Mouse (Mus musculus): ENCODE data around the gene Slc10a6. TPM values are rescaled to one million over a fixed set of nuclear protein-coding genes. Genes with fewer than 3 reads are reported as not detected.

The Slc10a6 gene
- polyA plus RNA-seq (2012; fragmentation: generic; extraction: Trizol): under 1 TPM in 1 of 2 experiments, not detected in 1; 0.02 TPM

GRCm38 (mm10) chr5:103629111-103629764, at the start of gene Slc10a6:
TSS of gene Slc10a6 (minus strand) at chr5:103629403.

DNA sequence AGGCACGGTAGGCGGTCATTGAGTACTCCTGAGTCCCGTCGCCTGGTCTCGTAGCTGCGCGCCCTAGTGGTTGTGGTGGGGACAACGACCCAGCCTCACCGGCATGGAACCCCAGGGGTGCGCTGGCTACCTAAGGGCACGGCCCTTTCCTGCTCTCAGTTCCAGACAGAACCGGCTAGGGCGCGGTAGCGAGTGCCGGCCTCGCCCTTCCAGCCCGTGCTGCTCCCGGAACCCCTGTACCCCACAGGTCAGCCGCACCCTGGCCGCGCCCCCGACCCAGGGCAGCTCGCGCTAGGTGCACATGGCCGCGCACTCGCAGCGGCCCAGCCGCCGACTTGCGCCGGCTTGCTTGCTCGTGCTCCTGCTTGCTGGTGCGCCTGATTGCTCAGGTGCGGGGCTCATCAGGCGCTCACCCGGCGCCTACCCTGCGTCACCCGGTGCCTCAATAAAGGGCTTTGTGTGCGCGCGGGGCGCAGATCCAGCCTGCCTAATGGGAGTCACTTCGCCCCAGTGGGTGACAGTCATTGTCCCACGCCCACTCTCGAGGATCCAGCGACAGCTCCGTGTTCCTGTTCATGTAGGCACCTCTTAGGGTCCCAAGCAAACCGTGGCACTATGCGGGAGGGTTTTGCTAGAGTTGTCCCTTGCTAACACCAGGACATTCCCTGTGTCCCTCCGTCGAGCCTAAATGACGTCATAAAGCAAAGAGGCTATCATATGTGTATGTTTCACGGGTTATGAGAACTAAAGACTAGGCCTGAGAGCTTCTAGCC, 26.3 kb upstream of the Slc10a6 start, which contains the start of gene 1700016H13Rik:
Gene 1700016H13Rik (minus strand): TSS at position 665 of the 773 bp plus-strand sequence.

Other genes with a start within 250 kb of the Slc10a6 start
- gene Ptpn13, start 204.2 kb downstream of the Slc10a6 start, polyA plus RNA-seq (2012; fragmentation: generic; extraction: Trizol): 1 to 10 TPM in 1 of 2 experiments, under 1 TPM in 1; 0.48 to 5.6 TPM
- gene 1700016H13Rik, start 26.6 kb upstream of the Slc10a6 start, polyA plus RNA-seq (2012; fragmentation: generic; extraction: Trizol): not detected
- gene Aff1, start 63.0 kb upstream of the Slc10a6 start, polyA plus RNA-seq (2012; fragmentation: generic; extraction: Trizol): 1 to 10 TPM in 1 of 2 experiments, under 1 TPM in 1; 0.66 to 7.2 TPM

Measured in C3H10T1/2 (cell line).